Mouse (Mus musculus): ENCODE measurements around the gene Kcna7. TPM values are rescaled to one million over a fixed set of nuclear protein-coding genes. Genes with fewer than 3 reads are reported as not detected.
"Not testable (repeated sequence)": the region's sequence is repeated elsewhere in the genome, so short reads cannot be mapped to it uniquely, and the experiment has no call there.

Kcna7 gene
- polyA plus RNA-seq (2014; fragmentation: Nextera tagmentation; extraction: Ambion mirVana): not detected in 2 replicates

GRCm38 (mm10) chr7:45405091-45406075 is at the start of gene Kcna7:
TSS of gene Kcna7 (plus strand) at chr7:45405653.
- Histone ChIP-seq H3K4me1 (ENCODE audit: control insufficient read depth, insufficient read depth, low read length) (no peaks in the 10 kb centered on the region), H3K9me3 (ENCODE audit: control insufficient read depth, low read depth, low read length) (no peaks in the 10 kb centered on the region), H3K4me3 (ENCODE audit: low read depth, low read length) (peak within 1 kb of the TSS; percentile 36), H3K27me3 (ENCODE audit: control insufficient read depth, insufficient read depth, low read length) (peaks cover 35% of the 10 kb centered on the region), H3K4me2 (replicated peaks; ENCODE audit: low read depth, low read length) (peak within 1 kb of the TSS; percentile 64), H3K9ac (replicated peaks; ENCODE audit: low read depth, low read length) (no peak within 1 kb of the TSS), H3K36me3 (ENCODE audit: control insufficient read depth, insufficient read depth, low read length) (no peaks in the 10 kb centered on the region), H3K27ac (ENCODE audit: low read length) (no peak within 1 kb of the TSS)
- ATAC-seq (ENCODE audit: insufficient number of reproducible peaks, insufficient read depth, low FRiP score, low read depth): no peak
- WGBS: 11% methylated on average over 28 of the region's 28 CpGs

DNA sequence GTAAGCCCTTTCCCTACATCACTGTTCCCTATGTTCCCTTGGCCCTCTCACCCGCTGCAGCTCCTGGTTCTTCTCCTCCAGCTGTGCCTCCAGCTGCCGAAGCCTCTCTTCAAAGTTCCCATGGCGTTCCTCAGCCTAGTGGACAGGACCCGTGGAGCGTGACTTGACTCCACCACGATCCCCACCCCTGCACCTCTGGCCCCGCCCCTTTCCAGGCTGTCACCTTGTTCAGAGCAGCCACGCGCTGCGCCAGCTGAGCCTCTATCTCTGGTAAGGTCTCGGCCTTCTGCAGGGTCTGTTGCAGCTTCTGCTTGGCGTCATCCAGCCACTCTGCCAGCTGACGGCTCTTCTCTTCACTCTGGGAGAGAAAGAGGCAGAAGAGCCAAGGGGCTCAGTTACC is 49.4 kb upstream of the Kcna7 start:
- no peaks in the 10 kb centered on the region for H3K4me1 ChIP-seq (ENCODE audit: control insufficient read depth, insufficient read depth, low read length)
- H3K4me2 ChIP-seq (replicated peaks; ENCODE audit: low read depth, low read length): no peak overlapping the region
- 47% methylated on average over 13 of the region's 13 CpGs for WGBS
- H3K9me3 ChIP-seq (ENCODE audit: control insufficient read depth, low read depth, low read length): no peaks in the 10 kb centered on the region
- H3K9ac ChIP-seq (replicated peaks; ENCODE audit: low read depth, low read length): no peak overlapping the region
- H3K36me3 ChIP-seq (ENCODE audit: control insufficient read depth, insufficient read depth, low read length): no peaks in the 10 kb centered on the region
- ATAC-seq (ENCODE audit: insufficient number of reproducible peaks, insufficient read depth, low FRiP score, low read depth): no peak; the same call in 1 of the 2 replicates
- 0 out of 2 replicates have a peak, but pooled peaks cover under 1% of the 10 kb centered on the region for H3K27me3 ChIP-seq (ENCODE audit: control insufficient read depth, insufficient read depth, low read length)
- H3K4me3 ChIP-seq (ENCODE audit: low read depth, low read length): no peak overlapping the region
- no peak overlapping the region for H3K27ac ChIP-seq (ENCODE audit: low read length)

DNA sequence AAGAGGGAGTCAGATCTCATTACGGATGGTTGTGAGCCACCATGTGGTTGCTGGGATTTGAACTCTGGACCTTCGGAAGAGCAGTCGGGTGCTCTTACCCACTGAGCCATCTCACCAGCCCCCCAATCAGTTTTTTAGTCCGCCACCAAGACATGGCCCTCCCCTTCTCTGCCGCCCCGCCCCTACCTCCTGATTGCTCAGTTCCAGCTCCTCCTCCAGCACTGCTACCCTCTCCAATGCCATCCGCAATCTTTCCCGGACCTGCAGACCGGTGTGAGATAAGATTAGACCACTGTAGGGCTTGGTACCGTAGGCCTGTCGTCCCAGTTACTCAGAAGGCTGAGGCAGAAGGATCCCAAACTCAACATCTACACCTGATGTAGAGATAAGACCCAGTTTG is 46.4 kb upstream of the Kcna7 start:
- H3K36me3 ChIP-seq (ENCODE audit: control insufficient read depth, insufficient read depth, low read length); H3K27ac ChIP-seq (ENCODE audit: low read length); H3K4me1 ChIP-seq (ENCODE audit: control insufficient read depth, insufficient read depth, low read length); H3K9ac ChIP-seq (replicated peaks; ENCODE audit: low read depth, low read length); ATAC-seq (ENCODE audit: insufficient number of reproducible peaks, insufficient read depth, low FRiP score, low read depth); H3K4me3 ChIP-seq (ENCODE audit: low read depth, low read length); H3K4me2 ChIP-seq (replicated peaks; ENCODE audit: low read depth, low read length); H3K9me3 ChIP-seq (ENCODE audit: control insufficient read depth, low read depth, low read length): not testable (repeated sequence)
- peaks cover 17% of the 10 kb centered on the region; the same call in 1 of the 2 replicates for H3K27me3 ChIP-seq (ENCODE audit: control insufficient read depth, insufficient read depth, low read length)
- WGBS: 59% methylated on average over 10 of the region's 11 CpGs

DNA sequence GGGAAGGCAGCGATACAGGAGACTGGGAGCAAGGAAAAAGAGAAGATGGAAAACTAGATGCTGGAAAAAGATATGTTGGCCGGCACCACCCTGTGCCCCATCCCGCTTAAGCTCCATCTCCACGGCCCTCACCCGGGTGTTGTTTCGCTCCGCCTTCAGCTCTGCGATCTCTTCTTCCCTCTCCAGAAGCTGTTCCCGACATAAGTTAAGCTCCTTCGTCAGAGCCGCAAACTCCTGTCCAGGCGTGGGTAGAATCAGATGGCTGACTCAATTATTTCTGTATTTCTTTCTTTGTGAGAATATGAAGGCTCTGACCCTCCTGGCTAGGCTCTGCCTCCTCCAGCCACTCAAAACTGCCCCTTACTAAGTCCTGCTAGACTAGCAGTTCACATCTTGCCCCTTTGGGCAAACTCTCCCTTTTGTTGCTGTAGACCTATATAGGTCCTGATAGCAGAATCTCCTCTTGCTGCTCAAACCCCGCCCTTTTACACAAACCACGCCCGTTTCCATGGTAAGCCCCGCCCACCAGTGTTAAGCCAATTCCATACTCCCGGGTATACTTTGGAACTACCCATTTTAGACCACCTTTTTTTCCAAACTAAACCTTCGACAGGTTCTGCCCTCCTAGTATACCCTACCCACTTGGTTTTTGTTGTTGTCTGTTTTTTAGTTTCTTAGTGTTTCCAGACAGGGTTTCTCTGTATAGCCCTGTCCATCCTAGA is 44.9 kb upstream of the Kcna7 start:
- Histone ChIP-seq H3K4me1 (ENCODE audit: control insufficient read depth, insufficient read depth, low read length) (peaks cover 7% of the 10 kb centered on the region; the same call in 1 of the 2 replicates), H3K27ac (ENCODE audit: low read length) (no peak overlapping the region), H3K9me3 (ENCODE audit: control insufficient read depth, low read depth, low read length) (no peaks in the 10 kb centered on the region), H3K9ac (replicated peaks; ENCODE audit: low read depth, low read length) (no peak overlapping the region), H3K27me3 (ENCODE audit: control insufficient read depth, insufficient read depth, low read length) (peaks cover 21% of the 10 kb centered on the region; the same call in 1 of the 2 replicates), H3K4me3 (ENCODE audit: low read depth, low read length) (no peak overlapping the region), H3K36me3 (ENCODE audit: control insufficient read depth, insufficient read depth, low read length) (no peaks in the 10 kb centered on the region), H3K4me2 (replicated peaks; ENCODE audit: low read depth, low read length) (peak overlapping the region; percentile 73; the same call in 1 of the 2 replicates)
- WGBS: 50% methylated on average over 18 of the region's 18 CpGs
- ATAC-seq (ENCODE audit: insufficient number of reproducible peaks, insufficient read depth, low FRiP score, low read depth): no peak

DNA sequence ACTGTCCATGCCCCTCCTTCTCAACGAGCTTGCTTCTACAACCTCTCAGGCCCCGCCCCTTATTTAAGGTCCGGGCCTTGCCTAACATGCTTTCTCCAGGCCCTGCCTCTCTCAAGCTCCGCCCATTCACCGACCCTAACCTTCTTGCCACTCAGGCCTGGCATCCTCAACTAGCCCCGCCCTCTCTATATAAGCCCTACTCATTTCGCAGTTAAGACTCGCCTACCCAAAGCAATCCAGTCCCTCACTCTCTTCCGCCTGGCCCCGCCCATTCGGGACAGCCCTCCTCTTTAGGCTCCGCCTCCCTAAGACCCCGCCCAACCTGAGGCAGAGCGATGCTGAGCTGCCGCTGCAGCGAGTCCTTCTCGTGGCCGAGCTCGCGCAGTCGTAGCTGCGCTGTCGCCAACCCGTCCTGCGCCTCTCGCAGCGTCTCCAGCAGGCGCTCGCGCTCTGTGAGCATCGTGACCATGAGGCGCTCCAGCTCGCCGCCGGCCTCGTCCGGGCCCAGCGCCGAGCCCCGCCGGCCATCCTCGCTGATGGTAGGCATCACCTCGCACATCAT is 44.1 kb upstream of the Kcna7 start:
- no peak overlapping the region for H3K27ac ChIP-seq (ENCODE audit: low read length)
- H3K27me3 ChIP-seq (ENCODE audit: control insufficient read depth, insufficient read depth, low read length): peaks cover 26% of the 10 kb centered on the region; the same call in 1 of the 2 replicates
- under 1% methylated on average over 43 of the region's 43 CpGs for WGBS

GRCm38 (mm10) chr7:45362801-45363200 is 42.7 kb upstream of the Kcna7 start:
- no peak overlapping the region for H3K9ac ChIP-seq (replicated peaks; ENCODE audit: low read depth, low read length)
- H3K9me3 ChIP-seq (ENCODE audit: control insufficient read depth, low read depth, low read length): no peaks in the 10 kb centered on the region
- no peak overlapping the region for H3K27ac ChIP-seq (ENCODE audit: low read length)
- no peak overlapping the region for H3K4me3 ChIP-seq (ENCODE audit: low read depth, low read length)
- peaks cover 26% of the 10 kb centered on the region; the same call in 1 of the 2 replicates for H3K27me3 ChIP-seq (ENCODE audit: control insufficient read depth, insufficient read depth, low read length)
- H3K4me1 ChIP-seq (ENCODE audit: control insufficient read depth, insufficient read depth, low read length): peaks cover 15% of the 10 kb centered on the region; the same call in 1 of the 2 replicates
- no peak overlapping the region for H3K4me2 ChIP-seq (replicated peaks; ENCODE audit: low read depth, low read length)
- 6% methylated on average over 13 of the region's 13 CpGs for WGBS
- ATAC-seq (ENCODE audit: insufficient number of reproducible peaks, insufficient read depth, low FRiP score, low read depth): no peak
- no peaks in the 10 kb centered on the region for H3K36me3 ChIP-seq (ENCODE audit: control insufficient read depth, insufficient read depth, low read length)

More for the DNA sequence above, 44.1 kb upstream of the Kcna7 start:
- Histone ChIP-seq H3K9ac (replicated peaks; ENCODE audit: low read depth, low read length) (0 out of 2 replicates have a peak overlapping the region, but pooled peaks have one; percentile 10), H3K4me2 (replicated peaks; ENCODE audit: low read depth, low read length) (peak overlapping the region; percentile 73), H3K4me3 (ENCODE audit: low read depth, low read length) (peak overlapping the region; percentile 32), H3K4me1 (ENCODE audit: control insufficient read depth, insufficient read depth, low read length) (peaks cover 12% of the 10 kb centered on the region; the same call in 1 of the 2 replicates), H3K36me3 (ENCODE audit: control insufficient read depth, insufficient read depth, low read length) (no peaks in the 10 kb centered on the region), H3K9me3 (ENCODE audit: control insufficient read depth, low read depth, low read length) (no peaks in the 10 kb centered on the region)
- peak; percentile 80 for ATAC-seq (ENCODE audit: insufficient number of reproducible peaks, insufficient read depth, low FRiP score, low read depth)

DNA sequence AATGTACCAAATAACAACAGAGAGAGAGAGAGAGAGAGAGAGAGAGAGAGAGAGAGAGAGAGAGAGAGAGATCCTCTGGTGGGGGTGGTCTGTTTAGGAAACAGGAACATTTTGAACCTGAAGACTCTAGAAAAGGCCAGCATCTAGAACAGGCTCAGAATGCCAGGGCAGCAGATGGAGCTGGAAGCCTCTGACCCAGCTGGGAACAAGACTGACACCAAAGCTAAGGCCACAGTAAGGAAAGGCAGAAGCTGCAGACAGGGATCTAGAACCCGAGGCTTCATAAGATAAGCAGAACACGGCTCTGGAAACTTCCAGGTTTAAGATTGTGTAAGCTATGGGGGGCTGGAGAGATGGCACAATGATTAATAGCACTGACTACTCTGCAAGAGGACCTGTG is 41.5 kb upstream of the Kcna7 start:
- Histone ChIP-seq H3K36me3 (ENCODE audit: control insufficient read depth, insufficient read depth, low read length) (no peaks in the 10 kb centered on the region), H3K27me3 (ENCODE audit: control insufficient read depth, insufficient read depth, low read length) (peaks cover 29% of the 10 kb centered on the region), H3K9me3 (ENCODE audit: control insufficient read depth, low read depth, low read length) (no peaks in the 10 kb centered on the region), H3K27ac (ENCODE audit: low read length) (no peak overlapping the region), H3K4me3 (ENCODE audit: low read depth, low read length) (no peak overlapping the region), H3K9ac (replicated peaks; ENCODE audit: low read depth, low read length) (no peak overlapping the region), H3K4me1 (ENCODE audit: control insufficient read depth, insufficient read depth, low read length) (peaks cover 15% of the 10 kb centered on the region; the same call in 1 of the 2 replicates), H3K4me2 (replicated peaks; ENCODE audit: low read depth, low read length) (no peak overlapping the region)
- WGBS: 80% methylated on average over 2 of the region's 2 CpGs
- ATAC-seq (ENCODE audit: insufficient number of reproducible peaks, insufficient read depth, low FRiP score, low read depth): no peak
